Mouse (Mus musculus) E14TG2a.4 (cell line): ENCODE measurements around the gene Ccr8.

ENCODE experiments used
- CTCF ChIP-seq: conservative IDR thresholded peaks from 2 replicates; pipeline ENCODE4 v1.5.1; 2014; ENCODE audit warnings: low read length
- NANOG ChIP-seq: IDR thresholded peaks from 2 replicates; pipeline ENCODE4 v1.6.1; 2014; ENCODE audit warnings: borderline replicate concordance, low read length, mixed read lengths

DNA sequence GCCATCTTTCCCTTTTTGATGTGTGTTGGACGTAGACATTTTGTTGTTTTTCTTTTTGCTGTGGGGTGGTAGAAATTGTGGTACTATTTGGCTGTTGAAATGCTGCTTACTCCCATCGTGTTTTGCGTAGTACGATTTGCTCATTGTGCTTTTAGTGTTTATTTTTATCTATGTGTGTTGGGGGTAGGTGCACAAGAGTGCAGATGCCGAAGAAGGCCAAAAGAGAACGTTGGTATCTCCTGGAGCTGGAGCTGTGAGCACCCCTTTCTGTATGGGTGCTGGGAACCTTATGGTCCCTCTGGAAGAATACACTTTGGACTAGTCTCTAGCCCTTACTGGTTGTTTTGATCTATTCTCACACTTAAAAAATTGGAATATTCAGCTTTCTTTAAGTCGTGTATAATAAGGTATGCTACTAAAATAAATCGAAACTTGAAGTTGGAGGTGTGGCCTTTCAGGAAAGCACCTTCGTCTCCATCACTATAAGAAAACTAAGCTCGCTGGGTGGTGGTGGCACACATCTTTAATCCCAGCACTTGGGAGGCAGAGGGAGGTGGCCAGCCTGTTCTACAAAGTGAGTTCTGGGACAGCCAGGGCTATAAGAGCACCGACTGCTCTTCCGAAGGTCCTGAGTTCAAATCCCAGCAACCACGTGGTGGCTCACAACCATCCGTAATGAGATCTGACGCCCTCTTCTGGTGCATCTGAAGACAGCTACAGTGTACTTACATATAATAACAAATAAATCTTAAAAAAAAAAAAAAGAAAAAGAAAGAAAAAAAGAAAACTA is 19.4 kb downstream of the Ccr8 start:
- TF ChIP-seq CTCF (no peak), NANOG (no peak)
